Mouse (Mus musculus) forebrain, embryonic 13.5 days (tissue): ENCODE measurements around the gene Ybx2. TPM values are rescaled to one million over a fixed set of nuclear protein-coding genes. Genes with fewer than 3 reads are reported as not detected.
A peak's percentile ranks its signal among the peaks of the same experiment; 100 is the strongest.

Source experiments
- ATAC-seq: fragments of 200-750 bp; cut with Nextera tagmentation; 2 replicates; pipeline ENCODE4 v1.8.0; 2017
- H3K27ac ChIP-seq: fragments of 300-500 bp; sonication (generic); 2 replicates; pipeline ENCODE4 v1.5.1; 2015; ENCODE audit warnings: inconsistent platforms, mild to moderate bottlenecking, moderate library complexity
- H3K27me3 ChIP-seq: fragments of 300-500 bp; sonication (generic); 2 replicates; pipeline ENCODE4 v1.6.1; 2015; ENCODE audit warnings: mild to moderate bottlenecking, inconsistent platforms
- H3K36me3 ChIP-seq: fragments of 300-500 bp; sonication (generic); 2 replicates; pipeline ENCODE4 v1.6.1; 2015; ENCODE audit warnings: mild to moderate bottlenecking, inconsistent platforms; ENCODE audit not compliant: poor library complexity, severe bottlenecking
- H3K4me1 ChIP-seq: fragments of 300-500 bp; sonication (generic); 2 replicates; pipeline ENCODE4 v1.6.1; 2015; ENCODE audit warnings: inconsistent platforms
- H3K4me2 ChIP-seq: fragments of 300-500 bp; sonication (generic); 2 replicates; pipeline ENCODE4 v1.6.1; 2015; ENCODE audit warnings: inconsistent platforms, mild to moderate bottlenecking, moderate library complexity
- H3K4me3 ChIP-seq: fragments of 300-500 bp; sonication (generic); 2 replicates; pipeline ENCODE4 v1.5.1; 2015; ENCODE audit warnings: mild to moderate bottlenecking, inconsistent platforms
- H3K9ac ChIP-seq: fragments of 300-500 bp; sonication (generic); 2 replicates; pipeline ENCODE4 v1.6.1; 2015; ENCODE audit warnings: mild to moderate bottlenecking, inconsistent platforms
- H3K9me3 ChIP-seq: fragments of 300-500 bp; sonication (generic); replicated peaks from 2 replicates; pipeline ENCODE4 v1.6.1; 2016; ENCODE audit warnings: inconsistent platforms
- WGBS: fragments of 180-500 bp; shearing (Covaris S2); methylation state at CpG from one replicate; pipeline ENCODE4 v1.1.7; 2015; 5-methylcytosine and 5-hydroxymethylcytosine counted together
- polyA plus RNA-seq: library from polyadenylated mRNA; unstranded; fragments of >200 nt; fragmentation: Nextera tagmentation; extraction: Ambion mirVana; gene quantifications from 2 replicates; pipeline ENCODE4 v1.2.1, GENCODE M21; 2015

Gene Ybx2
- polyA plus RNA-seq, 1 experiment from 2014 or later: 6.0 TPM

DNA sequence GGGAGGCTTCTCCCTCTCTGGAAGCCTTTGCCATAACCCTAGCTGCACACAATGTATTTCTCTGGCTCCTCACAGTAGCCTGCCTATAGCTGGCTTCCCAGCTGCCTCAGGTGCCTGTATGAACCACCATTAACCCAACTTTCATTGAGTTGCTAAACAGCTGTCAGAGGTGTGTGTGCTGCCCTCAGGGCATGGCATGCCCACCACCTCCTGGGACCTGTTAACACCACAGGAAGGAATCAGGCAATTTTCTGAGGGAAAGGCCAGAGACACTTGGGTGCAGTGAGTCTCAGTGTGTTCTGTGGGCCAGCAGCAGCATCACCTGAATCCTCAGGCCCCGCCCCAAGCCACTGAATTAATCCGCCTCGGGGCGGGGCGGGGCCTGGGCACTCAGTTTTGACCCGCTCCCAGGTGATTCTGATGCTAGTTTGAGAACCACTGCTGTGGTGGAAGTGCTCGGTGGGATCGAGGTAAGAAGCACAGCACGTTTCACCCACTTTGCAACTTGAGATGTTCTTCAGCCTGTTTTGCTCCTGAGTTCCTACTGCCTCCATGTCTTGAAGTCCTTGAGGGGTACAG, 2.9 kb downstream of the Ybx2 start:
- no peak overlapping the region for H3K4me2 ChIP-seq
- H3K27ac ChIP-seq: no peak overlapping the region
- H3K27me3 ChIP-seq: peaks cover 44% of the 10 kb centered on the region
- H3K9me3 ChIP-seq: no peaks in the 10 kb centered on the region
- H3K36me3 ChIP-seq: peaks cover 7% of the 10 kb centered on the region; the same call in 1 of the 2 replicates
- 21% methylated on average over 9 of the region's 9 CpGs for WGBS
- H3K4me3 ChIP-seq: no peak overlapping the region
- 0 out of 2 replicates have a peak overlapping the region, but pooled peaks have one; percentile 31 for H3K9ac ChIP-seq
- ATAC-seq: no peak
- peaks cover 32% of the 10 kb centered on the region for H3K4me1 ChIP-seq

DNA sequence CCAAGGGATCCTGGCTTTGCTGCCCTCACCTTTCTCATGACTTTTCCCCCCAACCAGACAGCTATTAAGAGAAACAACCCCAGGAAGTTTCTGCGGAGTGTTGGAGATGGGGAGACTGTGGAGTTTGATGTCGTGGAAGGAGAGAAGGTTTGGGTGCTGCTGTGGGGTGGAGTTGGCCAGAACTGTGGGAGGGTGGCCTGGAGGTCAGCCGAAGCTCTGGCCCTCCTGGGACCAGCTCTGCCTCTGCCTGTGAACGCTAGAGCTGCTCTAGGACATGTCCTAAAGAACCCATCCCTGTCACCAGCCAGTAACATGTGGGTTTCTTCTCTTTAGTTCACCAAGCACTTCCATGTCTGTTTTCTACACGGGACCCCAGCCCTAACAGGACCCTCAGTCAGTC, 3.6 kb downstream of the Ybx2 start:
- H3K27me3 ChIP-seq: peaks cover 44% of the 10 kb centered on the region
- H3K9ac ChIP-seq: no peak overlapping the region
- H3K4me3 ChIP-seq: no peak overlapping the region
- WGBS: 68% methylated on average over 5 of the region's 5 CpGs
- no peak for ATAC-seq
- H3K9me3 ChIP-seq: no peaks in the 10 kb centered on the region
- peaks cover 32% of the 10 kb centered on the region for H3K4me1 ChIP-seq
- H3K27ac ChIP-seq: no peak overlapping the region
- no peak overlapping the region for H3K4me2 ChIP-seq
- H3K36me3 ChIP-seq: peaks cover 11% of the 10 kb centered on the region

DNA sequence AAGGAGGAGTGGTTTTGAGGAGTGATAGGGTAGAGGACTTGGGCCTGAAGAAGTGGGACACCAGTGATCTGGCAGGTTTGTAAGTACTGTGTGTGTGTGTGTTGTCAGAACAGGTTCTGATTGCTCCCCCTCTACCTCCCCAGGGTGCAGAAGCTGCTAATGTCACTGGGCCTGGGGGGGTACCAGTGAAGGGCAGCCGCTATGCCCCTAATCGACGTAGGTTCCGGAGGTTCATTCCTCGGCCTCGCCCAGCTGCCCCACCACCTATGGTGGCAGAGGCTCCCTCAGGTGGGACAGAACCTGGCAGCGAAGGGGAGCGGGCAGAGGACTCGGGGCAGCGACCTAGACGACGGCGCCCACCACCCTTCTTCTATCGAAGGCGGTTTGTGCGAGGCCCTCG, 4.1 kb downstream of the Ybx2 start:
- H3K9ac ChIP-seq: no peak overlapping the region
- no peak overlapping the region for H3K27ac ChIP-seq
- no peaks in the 10 kb centered on the region for H3K9me3 ChIP-seq
- peaks cover 40% of the 10 kb centered on the region for H3K27me3 ChIP-seq
- peaks cover 27% of the 10 kb centered on the region for H3K4me1 ChIP-seq
- no peak for ATAC-seq
- 93% methylated on average over 17 of the region's 17 CpGs for WGBS
- no peak overlapping the region for H3K4me3 ChIP-seq
- H3K36me3 ChIP-seq: peaks cover 16% of the 10 kb centered on the region
- no peak overlapping the region for H3K4me2 ChIP-seq

DNA sequence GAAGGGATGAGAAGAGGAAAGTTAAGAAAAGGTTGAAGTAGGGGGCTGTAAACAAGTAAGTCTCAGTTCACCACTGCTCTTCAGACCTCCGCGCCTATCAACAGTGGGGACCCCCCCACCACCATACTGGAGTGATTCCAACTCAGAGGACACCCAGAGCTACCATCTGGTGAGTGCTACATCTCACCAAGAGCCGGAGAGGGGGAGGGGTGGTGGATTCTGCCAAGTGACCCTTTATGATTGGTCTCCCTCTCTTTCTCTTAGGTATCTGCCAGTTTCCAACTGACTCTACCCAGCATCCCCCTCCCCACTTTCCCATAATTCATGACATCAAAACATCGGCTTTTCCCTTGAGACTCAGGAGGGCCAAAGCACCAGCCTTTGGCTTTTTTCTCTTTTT, 5.4 kb downstream of the Ybx2 start:
- 80% methylated on average over 4 of the region's 4 CpGs for WGBS
- no peak for ATAC-seq
- Histone ChIP-seq H3K27ac (no peak overlapping the region), H3K9me3 (no peaks in the 10 kb centered on the region), H3K27me3 (peaks cover 33% of the 10 kb centered on the region), H3K4me3 (no peak overlapping the region), H3K4me2 (no peak overlapping the region), H3K4me1 (peaks cover 19% of the 10 kb centered on the region), H3K9ac (no peak overlapping the region), H3K36me3 (peaks cover 24% of the 10 kb centered on the region)

DNA sequence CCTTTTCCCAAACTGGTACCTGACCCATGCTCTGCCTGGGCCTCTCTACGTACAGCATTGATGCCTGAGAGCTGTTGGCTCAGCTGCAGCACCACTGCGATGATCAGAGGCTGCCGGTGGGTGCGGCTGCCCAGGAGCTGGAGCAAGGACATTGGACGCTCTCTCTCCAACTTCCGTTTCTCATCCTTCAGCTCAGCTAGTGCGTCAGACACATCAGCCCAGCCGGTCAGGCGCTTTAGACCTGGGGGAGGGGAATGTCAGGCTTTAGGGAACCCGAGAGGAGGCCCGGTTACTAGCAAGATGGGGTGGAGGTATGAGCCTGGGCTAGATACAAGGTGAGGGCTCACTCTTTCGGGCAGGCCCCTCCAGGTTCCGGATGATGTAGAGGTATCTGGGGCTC, 9.6 kb downstream of the Ybx2 start:
- Histone ChIP-seq H3K9ac (no peak overlapping the region), H3K27ac (no peak overlapping the region), H3K27me3 (0 out of 2 replicates have a peak, but pooled peaks cover under 1% of the 10 kb centered on the region), H3K36me3 (peaks cover 24% of the 10 kb centered on the region), H3K9me3 (no peaks in the 10 kb centered on the region), H3K4me2 (no peak overlapping the region), H3K4me3 (no peak overlapping the region), H3K4me1 (peaks cover 27% of the 10 kb centered on the region)
- no peak for ATAC-seq
- WGBS: 84% methylated on average over 13 of the region's 13 CpGs

DNA sequence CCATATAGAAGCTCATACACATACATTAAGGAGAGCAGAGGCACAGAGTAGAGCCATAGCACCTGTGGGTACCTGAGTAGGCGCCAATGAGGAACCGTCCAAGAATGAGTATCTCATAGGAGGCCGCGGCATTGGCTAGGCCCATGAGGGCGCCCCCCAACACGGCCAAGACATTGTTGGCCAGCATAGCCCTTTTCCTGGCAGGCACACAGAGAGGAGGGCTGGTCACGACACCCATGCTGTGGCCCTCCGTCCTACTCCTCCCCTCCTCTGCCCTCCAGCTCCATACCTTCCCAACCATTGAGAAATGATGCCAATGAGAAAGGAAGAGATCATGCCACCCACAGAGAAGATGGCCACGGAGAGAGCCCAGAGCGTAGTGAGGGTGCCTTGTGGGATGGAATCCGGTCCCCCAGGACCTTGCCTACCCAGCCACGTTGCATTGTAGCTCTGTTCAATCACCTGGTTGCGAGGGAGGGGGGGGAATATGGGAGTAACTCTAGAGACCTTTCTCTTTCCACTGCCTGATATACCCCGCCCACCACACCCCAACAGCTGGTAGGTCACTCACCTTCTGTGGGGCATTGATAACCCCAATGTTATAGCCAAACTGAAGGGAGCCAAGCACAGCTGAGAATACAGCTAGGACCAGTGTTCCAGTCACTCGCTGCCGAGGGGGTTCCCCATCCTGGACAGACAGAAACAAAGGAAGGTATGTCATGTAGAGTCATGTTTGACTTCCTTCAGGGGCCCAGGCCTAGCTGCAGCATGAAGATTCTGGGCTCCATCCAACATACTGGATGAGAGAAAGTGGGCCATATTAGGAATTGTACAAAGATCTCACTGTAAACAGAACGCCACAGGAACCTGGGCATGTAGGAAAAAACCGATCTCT, 10.6 kb downstream of the Ybx2 start:
- 92% methylated on average over 18 of the region's 18 CpGs for WGBS
- Histone ChIP-seq H3K27ac (no peak overlapping the region), H3K27me3 (0 out of 2 replicates have a peak, but pooled peaks cover 2% of the 10 kb centered on the region), H3K4me3 (0 out of 2 replicates have a peak overlapping the region, but pooled peaks have one; percentile 51), H3K9ac (no peak overlapping the region), H3K4me2 (peak overlapping the region; percentile 66), H3K36me3 (peaks cover 24% of the 10 kb centered on the region), H3K9me3 (no peaks in the 10 kb centered on the region), H3K4me1 (peaks cover 20% of the 10 kb centered on the region)
- ATAC-seq: no peak

DNA sequence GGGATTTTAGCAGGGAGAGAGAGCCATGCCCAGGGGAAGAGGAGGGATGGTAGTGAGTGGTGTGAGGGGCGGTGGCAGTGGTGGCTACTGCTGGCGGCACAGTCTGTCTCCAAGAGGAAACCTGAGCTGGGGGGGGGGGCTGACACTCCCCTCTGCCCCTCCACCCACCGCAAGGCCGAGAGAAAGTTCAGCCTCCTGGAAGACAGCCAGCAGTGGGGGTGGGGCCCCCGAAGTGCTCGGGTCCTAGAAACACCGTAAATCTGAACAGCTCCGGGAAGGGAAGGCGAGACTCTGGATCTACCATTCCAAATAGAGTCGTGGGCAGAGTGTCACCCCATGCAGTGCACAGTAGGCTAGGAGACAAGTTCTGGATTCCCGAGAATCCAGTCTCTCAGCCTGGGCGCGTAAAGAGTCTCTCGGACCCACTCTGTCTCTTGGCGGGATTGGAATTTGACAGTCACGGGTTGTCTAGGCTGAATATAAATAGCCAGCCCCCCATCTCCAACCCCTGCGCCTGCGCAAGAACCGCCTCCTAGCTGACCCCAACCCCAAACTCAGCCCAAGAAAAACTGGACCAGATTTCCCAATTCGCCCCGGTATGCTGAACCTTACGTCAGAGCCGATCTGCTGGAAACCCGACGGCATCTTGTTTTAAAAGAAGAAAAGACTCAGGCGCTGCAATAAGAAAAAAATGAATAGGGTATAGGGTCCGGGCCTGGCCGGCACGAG, 11.9 kb downstream of the Ybx2 start:
- H3K4me3 ChIP-seq: peak overlapping the region; percentile 51
- 0 out of 2 replicates have a peak overlapping the region, but pooled peaks have one; percentile 3 for H3K27ac ChIP-seq
- peak overlapping the region; percentile 66 for H3K4me2 ChIP-seq
- ATAC-seq: peak; percentile 46
- 2% methylated on average over 29 of the region's 29 CpGs for WGBS
- H3K9me3 ChIP-seq: no peaks in the 10 kb centered on the region
- peaks cover 20% of the 10 kb centered on the region for H3K4me1 ChIP-seq
- peak overlapping the region; percentile 68 for H3K9ac ChIP-seq
- peaks cover 24% of the 10 kb centered on the region for H3K36me3 ChIP-seq
- 0 out of 2 replicates have a peak, but pooled peaks cover 2% of the 10 kb centered on the region for H3K27me3 ChIP-seq

DNA sequence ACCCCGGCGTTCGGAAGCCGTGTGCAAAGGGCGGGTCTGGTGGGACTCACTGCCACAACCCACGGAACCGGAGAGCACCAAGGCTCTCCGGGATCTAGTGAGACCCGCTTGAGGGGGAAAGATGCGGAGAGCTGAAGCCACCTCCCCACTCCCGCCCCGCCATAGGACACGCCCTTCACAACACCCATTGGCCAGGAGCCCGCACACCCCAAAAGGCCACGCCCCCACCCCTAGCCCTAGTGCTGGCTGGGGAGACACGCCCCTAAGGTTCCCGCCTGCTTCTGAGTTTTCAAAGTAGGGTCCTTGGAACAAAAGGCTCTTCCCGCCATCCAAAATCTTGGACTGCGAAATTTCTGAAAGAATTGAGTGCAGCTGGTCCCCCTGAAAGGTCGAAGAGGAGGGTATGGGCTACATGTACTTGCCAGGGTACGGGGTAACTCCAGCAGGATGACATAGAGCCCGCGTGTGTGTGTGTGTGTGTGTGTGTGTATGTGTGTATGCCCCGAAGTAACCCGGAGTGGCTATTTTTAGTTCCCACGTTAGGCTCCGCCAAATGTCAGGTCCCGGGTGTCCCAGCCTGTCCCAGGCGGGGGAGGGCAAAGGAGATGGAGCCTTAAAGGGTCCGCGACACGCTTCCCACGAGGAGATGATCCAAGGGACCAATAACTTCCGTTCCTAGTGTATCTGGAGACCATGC, 12.6 kb downstream of the Ybx2 start, which contains the start of gene Slc2a4:
Slc2a4 (minus strand) TSS at position 123 of the 697 bp plus-strand sequence.
- 0 out of 2 replicates have a peak, but pooled peaks cover 2% of the 10 kb centered on the region for H3K27me3 ChIP-seq
- H3K9me3 ChIP-seq: no peaks in the 10 kb centered on the region
- H3K4me2 ChIP-seq: peak within 1 kb of the TSS; percentile 66
- peak within 1 kb of the TSS; percentile 68 for H3K9ac ChIP-seq
- H3K27ac ChIP-seq: peak within 1 kb of the TSS; percentile 80
- peaks cover 17% of the 10 kb centered on the region for H3K36me3 ChIP-seq
- ATAC-seq: peak; percentile 92
- H3K4me3 ChIP-seq: peak within 1 kb of the TSS; percentile 51
- under 1% methylated on average over 34 of the region's 34 CpGs for WGBS
- peaks cover 20% of the 10 kb centered on the region for H3K4me1 ChIP-seq

DNA sequence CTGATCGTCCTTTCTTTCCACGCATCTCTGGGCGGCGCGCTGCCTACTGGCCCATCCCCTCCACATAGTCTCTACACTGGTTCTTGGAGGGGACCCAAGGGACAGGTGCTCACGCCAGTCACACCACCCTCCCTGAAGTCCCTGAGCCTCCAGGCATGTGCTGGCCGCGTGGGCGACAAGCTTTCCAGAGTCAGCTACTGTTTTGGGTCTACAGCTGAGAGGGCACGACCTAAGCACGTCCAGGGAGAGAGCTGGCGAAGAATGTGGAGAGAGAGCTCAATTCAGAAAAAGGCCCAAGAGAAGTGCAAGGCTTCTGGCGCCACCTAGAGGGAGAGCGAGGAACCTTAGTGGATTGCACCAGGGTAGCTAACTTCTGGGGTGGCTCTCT, 13.2 kb downstream of the Ybx2 start:
- ATAC-seq: peak; percentile 42
- H3K4me3 ChIP-seq: peak overlapping the region; percentile 51
- peak overlapping the region; percentile 66 for H3K4me2 ChIP-seq
- peaks cover 20% of the 10 kb centered on the region for H3K4me1 ChIP-seq
- no peaks in the 10 kb centered on the region for H3K9me3 ChIP-seq
- peak overlapping the region; percentile 80 for H3K27ac ChIP-seq
- under 1% methylated on average over 14 of the region's 14 CpGs for WGBS
- H3K27me3 ChIP-seq: 0 out of 2 replicates have a peak, but pooled peaks cover 2% of the 10 kb centered on the region
- H3K9ac ChIP-seq: peak overlapping the region; percentile 68
- peaks cover 17% of the 10 kb centered on the region for H3K36me3 ChIP-seq

DNA sequence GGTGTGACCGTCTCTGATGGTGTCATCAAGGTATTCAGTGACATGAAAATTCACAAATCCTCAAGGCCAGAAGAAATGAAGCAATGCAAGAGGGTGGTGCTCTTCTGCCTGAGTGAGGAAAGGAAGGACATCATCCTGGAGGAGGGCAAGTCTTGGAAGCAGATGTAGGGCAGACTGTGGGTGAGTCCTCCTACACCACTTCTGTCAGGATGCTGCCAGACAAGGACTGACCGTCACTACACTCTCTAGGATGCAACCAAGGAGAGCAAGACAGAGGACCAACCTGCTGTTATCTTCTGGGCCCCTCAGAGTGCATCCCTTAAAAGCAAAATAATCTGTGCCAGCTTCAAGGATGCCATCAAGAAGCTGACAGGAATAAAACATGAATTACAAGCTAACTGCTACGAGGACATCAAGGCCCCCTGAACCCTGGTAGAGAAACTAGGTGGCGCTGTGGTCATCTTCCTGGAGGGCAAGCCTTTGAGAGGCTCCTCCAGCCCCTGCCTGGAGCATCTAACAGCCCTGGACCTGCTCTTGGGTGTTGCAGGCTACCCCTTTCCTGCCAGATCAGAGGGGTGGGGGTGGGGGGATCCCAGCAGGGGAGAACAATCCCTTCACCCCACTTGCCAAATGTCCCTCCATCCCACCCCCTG, 15.3 kb downstream of the Ybx2 start:
- peaks cover 20% of the 10 kb centered on the region for H3K4me1 ChIP-seq
- H3K4me3 ChIP-seq: no peak overlapping the region
- H3K9ac ChIP-seq: no peak overlapping the region
- peaks cover 2% of the 10 kb centered on the region; the same call in 1 of the 2 replicates for H3K27me3 ChIP-seq
- no peaks in the 10 kb centered on the region for H3K36me3 ChIP-seq
- ATAC-seq: no peak
- H3K9me3 ChIP-seq: no peaks in the 10 kb centered on the region
- H3K4me2 ChIP-seq: no peak overlapping the region
- no peak overlapping the region for H3K27ac ChIP-seq
- 45% methylated on average over 4 of the region's 4 CpGs for WGBS

DNA sequence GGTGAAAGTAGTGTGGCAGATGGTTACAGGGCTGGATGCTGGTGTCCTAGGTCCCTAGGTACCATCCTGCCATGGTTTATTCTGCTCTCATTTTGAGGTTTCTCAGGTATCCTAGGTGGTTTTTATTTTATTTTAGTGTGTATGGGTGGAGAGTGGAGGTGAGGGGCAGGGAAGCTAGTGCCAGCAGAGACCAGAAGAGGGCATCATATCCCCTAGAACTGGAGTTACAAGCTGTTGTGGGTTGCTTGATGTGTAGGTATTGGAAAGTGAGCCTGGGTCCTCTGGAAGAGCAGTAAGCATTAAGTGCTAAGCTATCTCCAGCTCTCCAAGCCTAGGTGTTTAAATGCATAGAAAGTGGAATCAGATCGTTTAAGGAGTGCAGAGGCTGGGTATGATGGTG, 16.7 kb downstream of the Ybx2 start:
- WGBS: 55% methylated on average over 1 of the region's 1 CpGs
- H3K4me2 ChIP-seq: no peak overlapping the region
- no peak overlapping the region for H3K9ac ChIP-seq
- H3K27ac ChIP-seq: no peak overlapping the region
- no peaks in the 10 kb centered on the region for H3K36me3 ChIP-seq
- no peaks in the 10 kb centered on the region for H3K9me3 ChIP-seq
- peaks cover 2% of the 10 kb centered on the region; the same call in 1 of the 2 replicates for H3K27me3 ChIP-seq
- ATAC-seq: no peak
- H3K4me3 ChIP-seq: no peak overlapping the region
- H3K4me1 ChIP-seq: peaks cover 12% of the 10 kb centered on the region
